Mouse (Mus musculus): ENCODE data around the gene Pheta1.

GRCm38 (mm10) chr5:121845361-121845760, 3.4 kb upstream of the Pheta1 start:
- TF ChIP-seq POLR2A (IDR thresholded peaks at IDR 0.05; ENCODE audit: control insufficient read depth, low read depth, low read length): no peak
- TF ChIP-seq CTCF (IDR thresholded peaks at IDR 0.05; ENCODE audit: control insufficient read depth, insufficient read depth, insufficient replicate concordance, low read depth, low read length): no peak
